Mouse (Mus musculus) heart, embryonic 15.5 days (tissue): ENCODE data around the gene Slc39a3. TPM values are rescaled to one million over a fixed set of nuclear protein-coding genes. Genes with fewer than 3 reads are reported as not detected.

Source experiments
- ATAC-seq: fragments of 200-750 bp; cut with Nextera tagmentation; replicated peaks from 2 replicates; pipeline ENCODE4 v1.8.0; 2017; ENCODE audit warnings: low read depth, moderate TSS enrichment; ENCODE audit not compliant: insufficient number of reproducible peaks, insufficient read depth, low FRiP score
- H3K27ac ChIP-seq: fragments of 300-500 bp; sonication (generic); 2 replicates; pipeline ENCODE4 v1.5.1; 2015; ENCODE audit warnings: mild to moderate bottlenecking, inconsistent platforms
- H3K27me3 ChIP-seq: fragments of 300-500 bp; sonication (generic); 2 replicates; pipeline ENCODE4 v1.6.1; 2015; ENCODE audit warnings: inconsistent platforms
- H3K36me3 ChIP-seq: fragments of 300-500 bp; sonication (generic); 2 replicates; pipeline ENCODE4 v1.6.1; 2015; ENCODE audit warnings: mild to moderate bottlenecking, inconsistent platforms
- H3K4me1 ChIP-seq: fragments of 300-500 bp; sonication (generic); replicated peaks from 2 replicates; pipeline ENCODE4 v1.6.1; 2015; ENCODE audit warnings: inconsistent platforms
- H3K4me2 ChIP-seq: fragments of 300-500 bp; sonication (generic); 2 replicates; pipeline ENCODE4 v1.6.1; 2015; ENCODE audit warnings: inconsistent platforms, mild to moderate bottlenecking, moderate library complexity
- H3K4me3 ChIP-seq: fragments of 300-500 bp; sonication (generic); 2 replicates; pipeline ENCODE4 v1.5.1; 2015; ENCODE audit warnings: mild to moderate bottlenecking, inconsistent platforms
- H3K9ac ChIP-seq: fragments of 300-500 bp; sonication (generic); 2 replicates; pipeline ENCODE4 v1.6.1; 2015; ENCODE audit warnings: mild to moderate bottlenecking, inconsistent platforms
- H3K9me3 ChIP-seq: fragments of 300-500 bp; sonication (generic); replicated peaks from 2 replicates; pipeline ENCODE4 v1.6.1; 2016; ENCODE audit warnings: inconsistent platforms
- WGBS: fragments of 180-500 bp; shearing (Covaris S2); methylation state at CpG from one replicate; pipeline ENCODE4 v1.1.7; 2015; ENCODE audit warnings: mixed read lengths; 5-methylcytosine and 5-hydroxymethylcytosine counted together
- polyA plus RNA-seq: library from polyadenylated mRNA; unstranded; fragments of >200 nt; fragmentation: Nextera tagmentation; extraction: Ambion mirVana; gene quantifications from 2 replicates; pipeline ENCODE4 v1.2.1, GENCODE M21; 2015

The Slc39a3 gene
- polyA plus RNA-seq, 1 experiment from 2014 or later, result 7.1 TPM

GRCm38 (mm10) chr10:81000197-81001062 lies 36.8 kb downstream of the Slc39a3 start:
- WGBS, result 45% methylated on average over 28 of the region's 28 CpGs
- Histone ChIP-seq H3K27ac (no peak overlapping the region), H3K4me2 (no peak overlapping the region), H3K9me3 (no peaks in the 10 kb centered on the region), H3K36me3 (no peaks in the 10 kb centered on the region), H3K27me3 (peaks cover 25% of the 10 kb centered on the region), H3K4me1 (peaks cover 22% of the 10 kb centered on the region), H3K9ac (no peak overlapping the region), H3K4me3 (no peak overlapping the region)
- no peak for ATAC-seq

GRCm38 (mm10) chr10:80999362-81000196 lies 37.6 kb downstream of the Slc39a3 start:
- H3K4me1 ChIP-seq, result peaks cover 28% of the 10 kb centered on the region
- H3K27ac ChIP-seq, result no peak overlapping the region
- H3K9me3 ChIP-seq, result no peaks in the 10 kb centered on the region
- H3K4me2 ChIP-seq, result 0 out of 2 replicates have a peak overlapping the region, but pooled peaks have one; percentile 7
- no peak overlapping the region for H3K9ac ChIP-seq
- no peak overlapping the region for H3K4me3 ChIP-seq
- peaks cover 26% of the 10 kb centered on the region for H3K27me3 ChIP-seq
- WGBS, result 27% methylated on average over 37 of the region's 37 CpGs
- H3K36me3 ChIP-seq, result no peaks in the 10 kb centered on the region
- ATAC-seq, result 0 out of 2 replicates have a peak, but pooled peaks have one; percentile 31

GRCm38 (mm10) chr10:80998778-80999177 lies 38.4 kb downstream of the Slc39a3 start:
- Histone ChIP-seq H3K9ac (no peak overlapping the region), H3K9me3 (no peaks in the 10 kb centered on the region), H3K27me3 (peaks cover 24% of the 10 kb centered on the region), H3K4me2 (no peak overlapping the region), H3K4me1 (peaks cover 29% of the 10 kb centered on the region), H3K4me3 (no peak overlapping the region), H3K36me3 (no peaks in the 10 kb centered on the region), H3K27ac (no peak overlapping the region)
- 13% methylated on average over 12 of the region's 12 CpGs for WGBS
- no peak for ATAC-seq

GRCm38 (mm10) chr10:80998021-80998420 lies 39.2 kb downstream of the Slc39a3 start:
- WGBS, result 38% methylated on average over 14 of the region's 14 CpGs
- no peak overlapping the region for H3K27ac ChIP-seq
- no peak overlapping the region for H3K9ac ChIP-seq
- no peak overlapping the region for H3K4me2 ChIP-seq
- H3K4me1 ChIP-seq, result peaks cover 29% of the 10 kb centered on the region
- no peak overlapping the region for H3K4me3 ChIP-seq
- no peaks in the 10 kb centered on the region for H3K36me3 ChIP-seq
- peaks cover 29% of the 10 kb centered on the region for H3K27me3 ChIP-seq
- no peaks in the 10 kb centered on the region for H3K9me3 ChIP-seq
- no peak for ATAC-seq

- no peak for ATAC-seq
- WGBS, result 80% methylated on average over 8 of the region's 8 CpGs
- H3K36me3 ChIP-seq, result no peaks in the 10 kb centered on the region
- H3K9ac ChIP-seq, result no peak overlapping the region
- H3K4me3 ChIP-seq, result no peak overlapping the region
- H3K9me3 ChIP-seq, result no peaks in the 10 kb centered on the region
- H3K4me1 ChIP-seq, result peaks cover 29% of the 10 kb centered on the region
- peaks cover 29% of the 10 kb centered on the region for H3K27me3 ChIP-seq
- H3K27ac ChIP-seq, result no peak overlapping the region
- no peak overlapping the region for H3K4me2 ChIP-seq
Measured at GRCm38 (mm10) chr10:80997332-80997731, 39.9 kb downstream of the Slc39a3 start.

GRCm38 (mm10) chr10:80996501-80996900 lies 40.7 kb downstream of the Slc39a3 start:
- Histone ChIP-seq H3K9me3 (no peaks in the 10 kb centered on the region), H3K27ac (no peak overlapping the region), H3K9ac (no peak overlapping the region), H3K4me3 (no peak overlapping the region), H3K4me2 (no peak overlapping the region), H3K36me3 (no peaks in the 10 kb centered on the region), H3K4me1 (peaks cover 29% of the 10 kb centered on the region), H3K27me3 (peaks cover 29% of the 10 kb centered on the region)
- WGBS, result 90% methylated on average over 8 of the region's 8 CpGs
- no peak for ATAC-seq

- WGBS, result 11% methylated on average over 21 of the region's 21 CpGs
- Histone ChIP-seq H3K36me3 (no peaks in the 10 kb centered on the region), H3K9me3 (no peaks in the 10 kb centered on the region), H3K9ac (no peak overlapping the region), H3K27ac (no peak overlapping the region), H3K4me3 (no peak overlapping the region), H3K4me2 (peak overlapping the region; percentile 36), H3K27me3 (peaks cover 29% of the 10 kb centered on the region), H3K4me1 (peaks cover 17% of the 10 kb centered on the region)
- no peak for ATAC-seq
Measured at GRCm38 (mm10) chr10:80995091-80995632, 42.1 kb downstream of the Slc39a3 start.

- H3K4me1 ChIP-seq, result peaks cover 11% of the 10 kb centered on the region
- ATAC-seq, result no peak; the same call in 1 of the 2 replicates
- 48% methylated on average over 4 of the region's 4 CpGs for WGBS
- H3K36me3 ChIP-seq, result no peaks in the 10 kb centered on the region
- H3K27me3 ChIP-seq, result peaks cover 28% of the 10 kb centered on the region
- no peak overlapping the region for H3K27ac ChIP-seq
- H3K9me3 ChIP-seq, result no peaks in the 10 kb centered on the region
- H3K9ac ChIP-seq, result no peak overlapping the region
- H3K4me3 ChIP-seq, result no peak overlapping the region
- peak overlapping the region; percentile 36; the same call in 1 of the 2 replicates for H3K4me2 ChIP-seq
Measured at GRCm38 (mm10) chr10:80994621-80995020, 42.6 kb downstream of the Slc39a3 start.

- Histone ChIP-seq H3K4me3 (no peak overlapping the region), H3K27me3 (peaks cover 26% of the 10 kb centered on the region), H3K9ac (no peak overlapping the region)
Measured at GRCm38 (mm10) chr10:80993276-80993675, 44.0 kb downstream of the Slc39a3 start.

GRCm38 (mm10) chr10:80991945-80992344 lies 45.3 kb downstream of the Slc39a3 start:
- no peak overlapping the region for H3K9ac ChIP-seq
- H3K4me2 ChIP-seq, result no peak overlapping the region
- no peaks in the 10 kb centered on the region for H3K36me3 ChIP-seq
- H3K4me3 ChIP-seq, result no peak overlapping the region
- peaks cover 16% of the 10 kb centered on the region for H3K4me1 ChIP-seq
- ATAC-seq, result no peak
- no peaks in the 10 kb centered on the region for H3K9me3 ChIP-seq
- peaks cover 16% of the 10 kb centered on the region; the same call in 1 of the 2 replicates for H3K27me3 ChIP-seq
- 62% methylated on average over 1 of the region's 1 CpGs for WGBS
- no peak overlapping the region for H3K27ac ChIP-seq

More at GRCm38 (mm10) chr10:80993276-80993675, 44.0 kb downstream of the Slc39a3 start:
- H3K4me2 ChIP-seq, result no peak overlapping the region
- no peaks in the 10 kb centered on the region for H3K36me3 ChIP-seq
- no peak for ATAC-seq
- no peak overlapping the region for H3K27ac ChIP-seq
- H3K4me1 ChIP-seq, result peaks cover 7% of the 10 kb centered on the region; the same call in 1 of the 2 replicates
- 68% methylated on average over 5 of the region's 5 CpGs for WGBS
- no peaks in the 10 kb centered on the region for H3K9me3 ChIP-seq

- Histone ChIP-seq H3K4me2 (no peak overlapping the region), H3K4me3 (no peak overlapping the region), H3K36me3 (no peaks in the 10 kb centered on the region), H3K4me1 (peaks cover 22% of the 10 kb centered on the region), H3K9ac (no peak overlapping the region), H3K9me3 (no peaks in the 10 kb centered on the region), H3K27me3 (peaks cover 16% of the 10 kb centered on the region; the same call in 1 of the 2 replicates), H3K27ac (no peak overlapping the region)
- ATAC-seq, result no peak
- WGBS, result 14% methylated on average over 3 of the region's 3 CpGs
Measured at GRCm38 (mm10) chr10:80991007-80991406, 46.2 kb downstream of the Slc39a3 start.
